Mouse (Mus musculus): Measurements from ENCODE around the gene Gal3st3. TPM values are rescaled to one million over a fixed set of nuclear protein-coding genes. Genes with fewer than 3 reads are reported as not detected.
"Not testable (repeated sequence)": the region's sequence is repeated elsewhere in the genome, so short reads cannot be mapped to it uniquely, and the experiment has no call there.

Gene Gal3st3
- polyA plus RNA-seq, 1 experiment from 2014 or later: 8.9 TPM

- H3K4me1 ChIP-seq; ATAC-seq (ENCODE audit: insufficient number of reproducible peaks, insufficient read depth, low FRiP score, low TSS enrichment, low read depth); H3K27ac ChIP-seq; H3K9me3 ChIP-seq; H3K36me3 ChIP-seq: not testable (repeated sequence)
- peak within 1 kb of the TSS; percentile 39 for H3K4me3 ChIP-seq
- peak within 1 kb of the TSS; percentile 69 for H3K4me2 ChIP-seq
- WGBS: 60% methylated on average over 6 of the region's 6 CpGs
- peak within 1 kb of the TSS; percentile 69 for H3K9ac ChIP-seq
- peaks cover 12% of the 10 kb centered on the region for H3K27me3 ChIP-seq
Observed at GRCm38 (mm10) chr19:5349502-5349873, 51.4 kb downstream of the Gal3st3 start, which contains the start of gene Cst6. Cst6 (minus strand) TSS chr19:5349574.

- WGBS: 70% methylated on average over 2 of the region's 2 CpGs
- Histone ChIP-seq H3K27me3 (peaks cover 6% of the 10 kb centered on the region), H3K9ac (0 out of 2 replicates have a peak overlapping the region, but pooled peaks have one; percentile 16), H3K9me3 (no peaks in the 10 kb centered on the region), H3K4me1 (peaks cover 6% of the 10 kb centered on the region; the same call in 1 of the 2 replicates), H3K4me3 (no peak overlapping the region), H3K4me2 (no peak overlapping the region), H3K36me3 (no peaks in the 10 kb centered on the region), H3K27ac (no peak overlapping the region)
- no peak for ATAC-seq (ENCODE audit: insufficient number of reproducible peaks, insufficient read depth, low FRiP score, low TSS enrichment, low read depth)
Observed at GRCm38 (mm10) chr19:5353609-5354008, 55.5 kb downstream of the Gal3st3 start.

DNA sequence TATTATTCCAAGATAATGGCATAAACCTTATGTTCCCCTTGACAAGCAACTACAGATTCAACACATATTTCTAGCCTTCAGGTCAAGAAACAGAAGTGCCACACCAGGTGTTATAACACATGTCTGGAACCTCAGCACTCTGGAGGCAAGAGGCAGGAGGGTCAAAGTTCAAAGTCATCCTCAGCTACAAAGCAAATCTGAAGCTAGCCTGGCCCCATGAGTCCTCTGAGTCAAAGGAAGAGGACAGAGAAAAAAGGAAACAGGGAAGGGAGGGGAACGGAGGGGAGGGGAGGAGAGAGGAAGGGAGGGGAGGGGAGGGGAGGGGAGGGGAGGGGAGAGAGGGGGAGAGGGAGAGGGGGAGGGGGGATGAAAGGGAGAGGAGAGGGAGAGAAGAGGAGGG, 57.9 kb downstream of the Gal3st3 start:
- Histone ChIP-seq H3K36me3 (no peaks in the 10 kb centered on the region), H3K4me3 (no peak overlapping the region), H3K9ac (no peak overlapping the region), H3K9me3 (no peaks in the 10 kb centered on the region), H3K4me2 (no peak overlapping the region), H3K27me3 (no peaks in the 10 kb centered on the region), H3K4me1 (no peaks in the 10 kb centered on the region), H3K27ac (no peak overlapping the region)
- no CpG with 5 or more reads among the region's 1 CpGs for WGBS
- no peak for ATAC-seq (ENCODE audit: insufficient number of reproducible peaks, insufficient read depth, low FRiP score, low TSS enrichment, low read depth)

Other genes starting within 250 kb of the Gal3st3 start
- 0.99 and 1.5 TPM in 2 replicates for gene Rin1, start 247.8 kb upstream of the Gal3st3 start, polyA plus RNA-seq (2015; fragmentation: Nextera tagmentation; extraction: Ambion mirVana)
- 89.1 and 90.6 TPM in 2 replicates for gene Cd248, start 230.3 kb upstream of the Gal3st3 start, polyA plus RNA-seq (2015; fragmentation: Nextera tagmentation; extraction: Ambion mirVana)
- 2.6 and 4.6 TPM in 2 replicates for gene Tmem151a, start 212.8 kb upstream of the Gal3st3 start, polyA plus RNA-seq (2015; fragmentation: Nextera tagmentation; extraction: Ambion mirVana)
- gene Yif1a, start 209.8 kb upstream of the Gal3st3 start, polyA plus RNA-seq (2015; fragmentation: Nextera tagmentation; extraction: Ambion mirVana): 72.4 and 87.2 TPM in 2 replicates
- gene Cnih2, start 199.8 kb upstream of the Gal3st3 start, polyA plus RNA-seq (2015; fragmentation: Nextera tagmentation; extraction: Ambion mirVana): 50.6 and 60.1 TPM in 2 replicates
- gene Rab1b, start 191.3 kb upstream of the Gal3st3 start, polyA plus RNA-seq (2015; fragmentation: Nextera tagmentation; extraction: Ambion mirVana): 234 and 262 TPM in 2 replicates
- gene Klc2, start 179.8 kb upstream of the Gal3st3 start, polyA plus RNA-seq (2015; fragmentation: Nextera tagmentation; extraction: Ambion mirVana): 20.7 and 30.4 TPM in 2 replicates
- 28.7 and 29.8 TPM in 2 replicates for gene Pacs1, start 25.2 kb upstream of the Gal3st3 start, polyA plus RNA-seq (2015; fragmentation: Nextera tagmentation; extraction: Ambion mirVana)
- 404 and 414 TPM in 2 replicates for gene Sf3b2, start 2.9 kb upstream of the Gal3st3 start, polyA plus RNA-seq (2015; fragmentation: Nextera tagmentation; extraction: Ambion mirVana)
- not detected in 2 replicates for gene Catsper1, start 37.4 kb downstream of the Gal3st3 start, polyA plus RNA-seq (2015; fragmentation: Nextera tagmentation; extraction: Ambion mirVana)
- gene Cst6, start 51.2 kb downstream of the Gal3st3 start, polyA plus RNA-seq (2015; fragmentation: Nextera tagmentation; extraction: Ambion mirVana): 3.6 and 3.7 TPM in 2 replicates
- gene Eif1ad, start 68.4 kb downstream of the Gal3st3 start, polyA plus RNA-seq (2015; fragmentation: Nextera tagmentation; extraction: Ambion mirVana): 57.6 and 61.8 TPM in 2 replicates
- gene Banf1, start 68.8 kb downstream of the Gal3st3 start, polyA plus RNA-seq (2015; fragmentation: Nextera tagmentation; extraction: Ambion mirVana): 423 and 434 TPM in 2 replicates
- 83.9 and 87.7 TPM in 2 replicates for gene Sart1, start 90.4 kb downstream of the Gal3st3 start, polyA plus RNA-seq (2015; fragmentation: Nextera tagmentation; extraction: Ambion mirVana)
- not detected in 2 replicates for gene Tsga10ip, start 104.2 kb downstream of the Gal3st3 start, polyA plus RNA-seq (2015; fragmentation: Nextera tagmentation; extraction: Ambion mirVana)
- gene Drap1, start 126.6 kb downstream of the Gal3st3 start, polyA plus RNA-seq (2015; fragmentation: Nextera tagmentation; extraction: Ambion mirVana): 278 and 306 TPM in 2 replicates
- gene AI837181, start 126.8 kb downstream of the Gal3st3 start, polyA plus RNA-seq (2015; fragmentation: Nextera tagmentation; extraction: Ambion mirVana): 67.3 and 67.7 TPM in 2 replicates
- gene Fosl1, start 149.2 kb downstream of the Gal3st3 start, polyA plus RNA-seq (2015; fragmentation: Nextera tagmentation; extraction: Ambion mirVana): not detected in 2 replicates
- gene Ccdc85b, start 159.6 kb downstream of the Gal3st3 start, polyA plus RNA-seq (2015; fragmentation: Nextera tagmentation; extraction: Ambion mirVana): 6.8 TPM in 2 replicates
- 138 and 144 TPM in 2 replicates for gene Fibp, start 162.3 kb downstream of the Gal3st3 start, polyA plus RNA-seq (2015; fragmentation: Nextera tagmentation; extraction: Ambion mirVana)
- 1.6 and 2.4 TPM in 2 replicates for gene Ctsw, start 170.2 kb downstream of the Gal3st3 start, polyA plus RNA-seq (2015; fragmentation: Nextera tagmentation; extraction: Ambion mirVana)
- gene Efemp2, start 175.6 kb downstream of the Gal3st3 start, polyA plus RNA-seq (2015; fragmentation: Nextera tagmentation; extraction: Ambion mirVana): 200 and 207 TPM in 2 replicates
- 42.5 and 43.7 TPM in 2 replicates for gene Mus81, start 190.1 kb downstream of the Gal3st3 start, polyA plus RNA-seq (2015; fragmentation: Nextera tagmentation; extraction: Ambion mirVana)
- gene Cfl1, start 192.1 kb downstream of the Gal3st3 start, polyA plus RNA-seq (2015; fragmentation: Nextera tagmentation; extraction: Ambion mirVana): 2,535 and 2,700 TPM in 2 replicates
- gene 1700020D05Rik, start 205.5 kb downstream of the Gal3st3 start, polyA plus RNA-seq (2015; fragmentation: Nextera tagmentation; extraction: Ambion mirVana): not detected in 2 replicates
- gene Snx32, start 212.2 kb downstream of the Gal3st3 start, polyA plus RNA-seq (2015; fragmentation: Nextera tagmentation; extraction: Ambion mirVana): 9.7 and 11.7 TPM in 2 replicates

Measured in embryonic facial prominence, embryonic 13.5 days (tissue).